Mouse (Mus musculus) C2C12 (cell line): ENCODE data around the gene Hist4h4.

ENCODE experiments used
- CTCF ChIP-seq: IDR thresholded peaks from one replicate; pipeline ENCODE4 v1.5.1; 2011; ENCODE audit not compliant: control insufficient read depth, insufficient read depth, insufficient read length
- USF1 ChIP-seq: IDR thresholded peaks from one replicate; pipeline ENCODE4 v1.6.1; 2011; ENCODE audit warnings: low read depth, mild to moderate bottlenecking, control low read depth, moderate library complexity

GRCm38 (mm10) chr6:136809673-136810072 is 5.5 kb upstream of the Hist4h4 start:
- no peak for TF ChIP-seq USF1
- TF ChIP-seq CTCF: no peak
